ENCODE assay signal across 14 mouse cellular contexts in genomic region chr9:46610101-46611005, GRCm38 (mm10).
DNase-seq lines count a peak whose midpoint lies in the region; ATAC-seq lines count a peak whose summit lies in the region.
"Had no signal": no experiment of that assay in that cellular context is flagged by ENCODE, and none has a peak within 500 bp of the region (broad histone marks: within the 10 kb centered on the region; RNA-seq: fewer than 3 reads in every experiment).

No protein-coding gene starts in this region.

- no peak overlapping the region for H3K27ac ChIP-seq in hindbrain, embryonic 16.5 days (ENCODE audit: low read depth, low read length)
- peak overlapping the region; percentile 33 for H3K27ac ChIP-seq in midbrain, embryonic 16.5 days (ENCODE audit: low read length)
- H3K27ac ChIP-seq: macrophage had no signal

- ATAC-seq in hindbrain, embryonic 16.5 days = 0 out of 2 replicates have a peak, but pooled peaks have one; percentile 56
- ATAC-seq in midbrain, embryonic 16.5 days = peak; percentile 68; the same call in 1 of the 2 replicates
- ATAC-seq in megakaryocyte progenitor cell, adult 5-6 weeks (replicated peaks; ENCODE audit: poor library complexity) = no peak
- ATAC-seq: Patski had no signal

- WGBS in hindbrain, embryonic 16.5 days = 21% methylated on average over 11 of the region's 11 CpGs
- WGBS in midbrain, embryonic 16.5 days = 22% methylated on average over 11 of the region's 11 CpGs

- DNase-seq in brain, adult 2 months (ENCODE audit: low read depth, low spot score) = peak; percentile 28
- peak; percentile 66 for DNase-seq in embryo, embryonic 11 days
- no peak for DNase-seq in right cerebral cortex, postnatal 4 days
- DNase-seq in cerebellum, postnatal 14 days = no peak
- DNase-seq: adrenal gland, adult 2 months; cerebellum, adult 18-20 months; heart, postnatal 36 days; kidney, postnatal 14 days; right cerebral cortex, postnatal 14 days had no signal

- H3K27me3 ChIP-seq in hindbrain, embryonic 16.5 days (replicated peaks; ENCODE audit: control insufficient read depth, insufficient read depth, low read length) = no peaks in the 10 kb centered on the region
- no peaks in the 10 kb centered on the region for H3K27me3 ChIP-seq in midbrain, embryonic 16.5 days (ENCODE audit: control insufficient read depth, insufficient read depth, low read depth, low read length)

- peaks cover 6% of the 10 kb centered on the region for H3K4me1 ChIP-seq in hindbrain, embryonic 16.5 days (ENCODE audit: control insufficient read depth, insufficient read depth, low read depth, low read length)
- peaks cover 15% of the 10 kb centered on the region for H3K4me1 ChIP-seq in midbrain, embryonic 16.5 days (ENCODE audit: control insufficient read depth, insufficient read depth, low read length)

- no peak overlapping the region for H3K4me2 ChIP-seq in hindbrain, embryonic 16.5 days (ENCODE audit: low read length)
- no peak overlapping the region for H3K4me2 ChIP-seq in midbrain, embryonic 16.5 days (ENCODE audit: low read length)

- H3K9ac ChIP-seq in hindbrain, embryonic 16.5 days (ENCODE audit: low read depth, low read length) = no peak overlapping the region
- no peak overlapping the region for H3K9ac ChIP-seq in midbrain, embryonic 16.5 days (ENCODE audit: low read depth, low read length)

- H3K36me3 ChIP-seq in hindbrain, embryonic 16.5 days (ENCODE audit: control insufficient read depth, insufficient read depth, low read length) = no peaks in the 10 kb centered on the region
- H3K36me3 ChIP-seq in midbrain, embryonic 16.5 days (ENCODE audit: control insufficient read depth, insufficient read depth, low read length) = no peaks in the 10 kb centered on the region

- no peaks in the 10 kb centered on the region for H3K9me3 ChIP-seq in hindbrain, embryonic 16.5 days (ENCODE audit: control insufficient read depth, low read length)
- no peaks in the 10 kb centered on the region for H3K9me3 ChIP-seq in midbrain, embryonic 16.5 days (replicated peaks; ENCODE audit: control insufficient read depth, low read length, poor library complexity, severe bottlenecking)

- H3K4me3 ChIP-seq in hindbrain, embryonic 16.5 days (ENCODE audit: low read length) = no peak overlapping the region
- no peak overlapping the region for H3K4me3 ChIP-seq in midbrain, embryonic 16.5 days (ENCODE audit: low read depth, low read length)

Comparison
In these comparisons a context has a peak if more than half of its experiments do, and no peak if none do; other contexts are left out.
1. DNase-seq: peak in brain, adult 2 months (single experiment) and embryo, embryonic 11 days (single experiment); none in right cerebral cortex, postnatal 4 days (single experiment) and cerebellum, postnatal 14 days (0 of 2).